Mouse (Mus musculus) cerebral cortex, adult 2 months (tissue): ENCODE data around the gene Dab2ip.

ENCODE experiments used
- WGBS: fragments of 180-500 bp; shearing (Covaris S2); methylation state at CpG from one replicate; pipeline ENCODE4 v1.1.7; 2018; 5-methylcytosine and 5-hydroxymethylcytosine counted together

Dab2ip gene

DNA sequence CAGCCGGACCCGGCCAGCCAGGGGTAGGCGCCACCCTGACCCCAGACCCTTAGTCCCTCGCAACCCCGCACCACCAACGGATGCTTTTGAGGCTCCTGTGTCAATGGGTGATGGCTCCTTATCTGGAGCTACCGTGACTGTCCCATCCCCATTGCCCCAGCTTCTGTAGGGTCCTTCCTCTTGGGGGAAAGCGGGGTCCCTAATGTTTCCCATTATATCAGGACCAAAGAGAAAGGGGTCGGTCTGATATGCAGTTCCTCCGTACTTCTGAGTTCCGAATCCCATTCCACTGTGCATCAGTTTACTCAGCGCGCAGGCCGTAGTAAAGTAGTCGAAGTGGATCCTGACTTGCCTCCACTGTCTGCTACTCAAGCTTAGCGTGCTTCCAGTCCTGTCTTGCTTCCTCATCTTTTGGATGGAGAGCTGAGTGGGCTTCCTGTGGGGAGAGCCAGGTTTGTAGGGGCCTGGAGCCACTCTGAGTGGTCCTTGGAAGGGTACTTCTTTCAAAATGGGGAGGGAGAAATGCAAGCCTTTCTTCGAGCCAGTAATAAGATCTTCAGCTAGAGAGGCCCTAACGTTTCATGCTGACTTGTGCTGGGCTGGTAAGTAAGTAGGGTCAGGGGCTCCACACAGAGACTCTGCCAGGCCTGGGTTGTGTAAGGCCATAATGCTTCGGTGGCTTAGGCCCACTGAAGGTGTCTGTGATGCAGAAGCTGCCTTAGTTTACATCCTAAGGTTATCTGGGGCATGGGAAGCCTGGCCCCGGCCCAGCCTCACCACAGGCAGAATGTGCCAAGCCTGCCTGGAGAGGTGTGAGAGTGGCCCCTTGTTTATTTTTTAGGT is 64.4 kb downstream of the Dab2ip start:
- WGBS = 50% methylated on average over 20 of the region's 20 CpGs

DNA sequence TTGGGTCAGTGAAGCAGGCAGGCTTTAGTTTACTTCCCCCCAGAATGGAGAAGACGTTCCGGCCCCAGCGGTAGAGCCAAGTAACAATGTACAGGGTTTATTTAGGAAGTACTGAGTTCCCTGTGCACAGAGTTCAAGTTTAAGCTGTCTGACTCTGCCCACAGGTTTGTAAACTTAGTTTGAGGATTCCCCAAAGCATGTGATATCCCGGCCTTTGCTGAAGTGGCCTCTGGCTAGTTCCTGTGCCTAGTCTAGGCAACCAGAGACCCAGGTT is 65.0 kb downstream of the Dab2ip start:
- WGBS = 65% methylated on average over 4 of the region's 4 CpGs

DNA sequence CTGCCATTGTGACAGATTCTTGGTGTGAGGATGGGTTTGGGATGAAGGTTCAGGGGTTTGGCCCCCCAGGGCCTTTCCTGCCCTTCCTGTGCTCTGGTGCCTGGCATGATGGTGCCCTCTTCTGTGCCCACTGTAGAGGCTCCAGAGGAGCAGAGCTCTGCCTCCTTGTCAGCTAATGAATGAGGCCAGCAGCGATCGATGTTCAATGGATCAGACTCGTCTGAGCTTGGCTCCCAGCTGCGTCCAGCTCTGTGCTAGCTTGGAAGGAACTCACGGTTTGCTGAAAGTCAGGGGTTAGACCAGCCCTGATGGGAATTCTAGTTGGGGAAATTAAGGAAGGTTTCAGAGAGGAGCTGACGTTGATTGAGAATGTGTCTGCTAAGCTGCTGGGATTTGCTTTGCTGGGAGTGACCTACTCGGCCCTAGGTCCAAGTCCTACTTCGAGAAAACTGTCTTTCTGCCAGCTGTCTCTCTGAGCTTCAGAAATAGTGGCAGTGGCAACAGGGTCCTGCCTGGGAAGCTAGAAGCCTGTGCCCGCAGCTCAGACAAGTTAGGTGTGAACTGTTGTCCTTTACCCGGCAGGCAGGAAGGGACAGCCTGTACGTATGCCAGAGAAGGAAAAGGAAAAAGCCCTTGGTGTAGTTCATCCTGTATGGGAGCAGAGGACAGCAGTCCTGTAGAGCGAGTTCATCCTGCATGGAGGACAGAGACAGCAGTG is 65.5 kb downstream of the Dab2ip start:
- WGBS = 72% methylated on average over 12 of the region's 12 CpGs

- 53% methylated on average over 5 of the region's 5 CpGs for WGBS
These were observed 66.4 kb downstream of the Dab2ip start for GRCm38 (mm10) chr2:35624380-35625006.

GRCm38 (mm10) chr2:35625007-35625380 is 66.9 kb downstream of the Dab2ip start:
- 84% methylated on average over 6 of the region's 6 CpGs for WGBS

DNA sequence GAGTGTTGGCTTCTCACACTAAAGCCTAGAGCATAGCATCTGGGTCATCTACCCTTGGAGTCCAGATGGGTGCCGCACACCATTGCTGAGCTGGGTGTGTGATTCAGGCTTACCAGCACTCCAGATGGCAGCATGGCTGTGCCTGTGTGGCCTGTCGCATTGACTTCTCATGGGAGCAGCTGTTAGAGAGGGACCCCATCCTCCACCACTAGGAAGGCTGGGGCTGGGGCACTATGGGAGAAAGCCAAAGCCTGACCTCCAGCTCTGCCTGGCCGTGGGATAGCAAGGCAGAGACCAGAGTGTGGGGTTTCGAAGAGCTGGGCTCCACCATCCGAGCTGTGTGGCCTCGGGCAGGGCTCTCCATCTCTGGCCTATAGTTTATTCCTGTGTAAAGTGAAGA is 67.5 kb downstream of the Dab2ip start:
- 87% methylated on average over 6 of the region's 6 CpGs for WGBS

- 83% methylated on average over 9 of the region's 9 CpGs for WGBS
These were observed 68.2 kb downstream of the Dab2ip start for GRCm38 (mm10) chr2:35626181-35626727.

- WGBS = 56% methylated on average over 11 of the region's 11 CpGs
These were observed 69.3 kb downstream of the Dab2ip start for GRCm38 (mm10) chr2:35627298-35627898.

GRCm38 (mm10) chr2:35628052-35628451 is 70.0 kb downstream of the Dab2ip start:
- 70% methylated on average over 7 of the region's 7 CpGs for WGBS

DNA sequence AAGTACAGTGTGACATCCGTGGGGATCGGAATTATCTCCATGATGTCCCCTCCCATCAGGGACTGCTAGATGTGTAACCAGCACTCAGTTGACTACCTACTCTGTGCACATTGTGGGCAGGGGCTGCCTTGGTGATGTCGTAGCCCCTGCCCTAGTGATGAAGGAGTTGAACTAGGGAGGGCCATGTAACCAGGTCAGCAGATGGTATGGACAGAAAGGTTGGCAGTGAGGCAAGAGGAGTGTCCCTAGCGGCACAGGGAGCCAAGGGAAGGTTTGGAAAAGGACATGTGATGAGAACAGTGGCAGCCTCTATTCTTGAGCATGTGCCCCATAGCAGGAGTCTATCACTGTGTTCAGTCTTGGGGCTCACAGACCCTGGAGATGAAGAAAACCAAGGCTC is 70.6 kb downstream of the Dab2ip start:
- WGBS = 77% methylated on average over 4 of the region's 4 CpGs

DNA sequence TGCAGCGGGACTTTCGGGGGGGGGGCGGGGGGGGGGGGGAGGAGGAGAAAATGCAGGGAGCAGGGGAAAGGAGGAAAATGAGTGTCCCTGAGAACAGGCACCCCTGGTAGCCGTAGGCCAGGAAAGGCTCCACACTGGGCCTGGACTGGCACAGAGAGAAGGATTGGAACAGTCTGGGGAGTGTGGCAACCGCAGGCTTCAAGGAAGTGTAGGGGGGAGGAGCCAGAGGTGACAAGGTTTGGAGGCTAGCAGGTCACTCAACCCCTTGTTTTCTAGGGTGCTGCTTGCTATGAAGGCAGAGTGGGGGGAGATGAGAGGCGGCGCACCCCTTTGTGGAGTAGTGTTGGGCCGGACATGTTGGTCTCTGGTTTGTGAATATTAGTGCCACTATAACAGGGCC is 71.1 kb downstream of the Dab2ip start:
- WGBS = 86% methylated on average over 5 of the region's 8 CpGs

GRCm38 (mm10) chr2:35633392-35633791 is 75.3 kb downstream of the Dab2ip start:
- 90% methylated on average over 4 of the region's 4 CpGs for WGBS

DNA sequence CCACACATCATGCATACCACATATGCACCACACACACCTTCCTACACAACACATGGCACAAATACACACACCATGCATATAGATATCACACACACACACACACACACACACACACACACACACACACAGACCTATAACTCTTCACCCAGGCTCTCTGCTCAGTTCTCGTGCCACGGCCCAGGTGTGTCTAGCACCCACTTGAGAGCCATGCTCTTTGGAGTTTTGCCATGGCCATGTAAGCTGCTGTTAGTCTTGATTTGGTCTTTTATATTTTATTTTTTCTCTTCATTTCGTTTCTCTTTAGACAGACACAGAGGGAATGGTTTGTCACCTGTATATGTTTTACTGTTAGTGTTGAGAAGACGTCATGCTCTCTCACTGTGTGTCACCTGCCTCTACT is 76.9 kb downstream of the Dab2ip start:
- 85% methylated on average over 4 of the region's 4 CpGs for WGBS

DNA sequence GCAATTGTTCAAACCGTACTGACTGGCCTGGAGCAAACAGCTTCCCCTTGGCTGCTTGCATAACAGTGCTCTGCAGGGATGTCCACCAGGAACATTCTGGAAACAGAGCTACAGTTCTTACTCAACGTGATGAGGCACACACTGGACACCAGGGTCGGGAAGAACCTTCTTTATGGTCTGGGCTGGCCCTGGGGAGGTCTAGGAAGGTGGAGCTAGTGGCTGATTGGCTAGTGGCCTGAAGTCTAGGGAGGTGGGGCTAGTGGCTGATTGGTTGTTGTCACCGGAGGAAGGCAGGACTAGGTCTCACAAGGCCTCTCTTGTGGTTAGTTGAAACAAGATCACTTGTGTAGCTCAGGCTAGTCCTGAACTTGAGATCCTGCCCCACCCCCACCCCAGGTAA is 77.5 kb downstream of the Dab2ip start:
- WGBS = 65% methylated on average over 4 of the region's 4 CpGs

GRCm38 (mm10) chr2:35637880-35638535 is 79.9 kb downstream of the Dab2ip start:
- WGBS = 50% methylated on average over 13 of the region's 13 CpGs

GRCm38 (mm10) chr2:35639799-35640198 is 81.7 kb downstream of the Dab2ip start:
- WGBS = 87% methylated on average over 2 of the region's 2 CpGs

DNA sequence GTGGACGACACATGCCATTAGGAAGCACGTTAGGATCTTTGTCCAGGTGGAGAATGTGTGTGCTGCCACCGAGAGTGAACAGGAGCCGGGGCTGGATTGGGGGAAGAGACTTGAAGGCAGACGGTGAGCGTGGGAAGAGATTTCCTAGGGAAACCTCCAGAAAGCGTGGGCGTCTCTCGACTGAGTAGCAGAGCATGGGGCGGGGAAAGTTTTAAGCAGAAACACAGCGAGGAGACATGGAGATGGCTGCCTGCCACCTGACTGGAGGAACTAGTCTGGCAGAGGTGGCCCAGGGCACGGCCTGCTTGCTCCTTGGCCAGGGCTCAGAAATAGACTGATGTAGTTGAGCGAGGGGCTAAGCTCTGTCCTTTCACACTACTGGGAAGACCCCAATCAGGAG is 82.5 kb downstream of the Dab2ip start:
- 27% methylated on average over 13 of the region's 13 CpGs for WGBS

DNA sequence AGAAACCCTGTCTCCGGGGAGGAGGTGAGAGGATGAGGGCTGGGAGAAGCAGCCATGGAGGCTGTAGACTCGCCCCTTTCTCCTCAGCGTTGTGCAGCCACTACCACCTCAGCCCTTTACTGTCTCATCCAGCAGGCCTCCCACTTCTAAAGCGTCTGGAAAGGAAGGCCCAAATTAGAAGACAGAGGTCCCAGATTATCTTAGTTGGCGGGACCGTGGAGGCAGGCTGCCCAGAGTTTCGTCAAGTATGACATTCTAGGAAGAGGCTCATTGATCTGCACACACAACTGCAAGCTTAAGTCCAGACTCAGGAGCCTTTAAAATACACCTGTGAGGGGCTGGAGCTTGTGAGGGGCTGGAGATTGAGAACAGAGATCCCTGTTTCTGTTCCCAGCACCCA is 84.2 kb downstream of the Dab2ip start:
- WGBS = 57% methylated on average over 7 of the region's 7 CpGs

DNA sequence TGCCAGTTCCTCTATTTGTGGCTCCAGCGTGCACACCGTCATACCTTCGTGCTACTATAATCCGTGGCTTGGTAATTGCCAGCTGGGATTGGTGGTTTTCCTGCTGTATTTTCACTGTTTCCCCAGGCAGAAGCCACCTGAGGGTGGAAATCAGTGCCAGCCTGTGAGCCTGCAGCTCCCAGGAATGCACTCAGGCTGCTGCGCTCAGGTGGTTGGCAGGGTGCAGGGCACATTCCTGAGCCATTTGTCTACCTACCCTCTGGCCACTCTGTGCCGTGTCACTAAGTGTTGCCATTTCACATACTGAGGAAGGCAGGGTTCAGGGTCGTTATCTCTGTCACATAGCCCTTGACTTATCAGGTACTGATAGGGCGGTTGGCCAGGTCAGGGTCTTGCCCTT is 88.5 kb downstream of the Dab2ip start:
- WGBS = 92% methylated on average over 8 of the region's 8 CpGs

DNA sequence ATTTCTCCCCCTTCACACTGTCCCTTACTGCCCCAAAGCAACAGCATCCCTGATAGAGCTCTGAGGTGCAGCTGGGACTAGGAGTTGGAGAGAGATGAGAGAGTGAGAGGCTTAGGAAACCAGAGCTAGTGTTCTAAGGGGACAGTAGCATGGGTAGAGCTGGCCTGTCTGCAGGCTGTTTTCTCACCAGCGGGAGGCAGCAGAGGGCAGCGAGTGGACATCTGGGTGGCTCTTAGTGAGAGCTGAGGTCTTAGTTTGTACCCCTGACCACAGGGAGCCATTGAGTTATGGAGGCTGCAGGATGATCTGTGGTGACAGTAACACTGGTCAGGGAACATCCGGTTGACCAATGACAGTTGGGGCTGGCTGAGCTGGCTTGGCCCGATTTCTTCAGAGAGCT is 91.6 kb downstream of the Dab2ip start:
- 41% methylated on average over 4 of the region's 4 CpGs for WGBS

GRCm38 (mm10) chr2:35651297-35651731 is 93.2 kb downstream of the Dab2ip start:
- WGBS = 36% methylated on average over 6 of the region's 6 CpGs

- 88% methylated on average over 4 of the region's 4 CpGs for WGBS
These were observed 94.9 kb downstream of the Dab2ip start for GRCm38 (mm10) chr2:35652984-35653383.
